Mouse (Mus musculus): ENCODE results near the gene Agap3. TPM values are rescaled to one million over a fixed set of nuclear protein-coding genes. Genes with fewer than 3 reads are reported as not detected.
A peak's percentile ranks its signal among the peaks of the same experiment; 100 is the strongest.

The Agap3 gene
- polyA plus RNA-seq, 1 experiment, result 76.8 TPM

GRCm38 (mm10) chr5:24455076-24455475 lies 3.1 kb downstream of the Agap3 start:
- H3K36me3 ChIP-seq (ENCODE audit: control insufficient read depth, insufficient read depth, low read length, poor library complexity, severe bottlenecking), result no peaks in the 10 kb centered on the region
- H3K27ac ChIP-seq (ENCODE audit: insufficient read depth, low read length), result no peak overlapping the region
- H3K4me3 ChIP-seq (ENCODE audit: low read depth, low read length), result no peak overlapping the region
- H3K4me1 ChIP-seq (ENCODE audit: control insufficient read depth, insufficient read depth, low read length), result peaks cover 6% of the 10 kb centered on the region
- TF ChIP-seq POLR2A (IDR thresholded peaks at IDR 0.05; ENCODE audit: insufficient read depth, low read length) (no peak), CTCF (IDR thresholded peaks at IDR 0.05; ENCODE audit: low read depth, low read length) (no peak), EP300 (IDR thresholded peaks at IDR 0.05; ENCODE audit: insufficient read depth, low read depth, low read length) (no peak)
- H3K9me3 ChIP-seq (replicated peaks; ENCODE audit: control insufficient read depth, insufficient read depth, low read length, poor library complexity, severe bottlenecking), result no peaks in the 10 kb centered on the region
- no peak overlapping the region for H3K9ac ChIP-seq (ENCODE audit: low read depth, poor library complexity, severe bottlenecking)
- H3K27me3 ChIP-seq (ENCODE audit: control insufficient read depth, insufficient read depth, low read length, poor library complexity, severe bottlenecking), result no peaks in the 10 kb centered on the region

DNA sequence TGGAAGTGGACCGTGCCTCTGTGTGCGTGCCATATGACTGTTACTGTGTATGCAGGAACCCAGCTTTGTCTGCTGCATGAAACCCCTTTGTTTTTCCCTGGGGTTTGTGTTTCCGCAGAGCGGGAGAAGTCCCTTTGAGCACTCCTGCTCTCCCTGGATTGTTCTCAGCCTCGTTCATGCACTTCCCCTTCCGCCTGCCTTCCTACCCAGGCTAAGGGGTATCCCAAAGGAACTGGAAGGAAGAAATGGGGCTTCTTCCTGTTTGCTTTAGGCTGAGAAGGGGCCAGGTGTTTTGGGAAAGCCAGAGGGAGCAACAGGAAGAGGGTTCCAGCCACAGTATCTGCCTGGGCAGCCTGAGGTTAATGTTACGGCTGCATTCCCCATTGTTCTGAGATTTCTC lies 3.6 kb downstream of the Agap3 start:
- no peak for TF ChIP-seq POLR2A (IDR thresholded peaks at IDR 0.05; ENCODE audit: insufficient read depth, low read length)
- no peak overlapping the region for H3K4me3 ChIP-seq (ENCODE audit: low read depth, low read length)
- no peaks in the 10 kb centered on the region for H3K9me3 ChIP-seq (replicated peaks; ENCODE audit: control insufficient read depth, insufficient read depth, low read length, poor library complexity, severe bottlenecking)
- no peak overlapping the region for H3K27ac ChIP-seq (ENCODE audit: insufficient read depth, low read length)
- H3K4me1 ChIP-seq (ENCODE audit: control insufficient read depth, insufficient read depth, low read length), result peaks cover 6% of the 10 kb centered on the region
- no peak overlapping the region for H3K9ac ChIP-seq (ENCODE audit: low read depth, poor library complexity, severe bottlenecking)
- no peaks in the 10 kb centered on the region for H3K36me3 ChIP-seq (ENCODE audit: control insufficient read depth, insufficient read depth, low read length, poor library complexity, severe bottlenecking)
- H3K27me3 ChIP-seq (ENCODE audit: control insufficient read depth, insufficient read depth, low read length, poor library complexity, severe bottlenecking), result no peaks in the 10 kb centered on the region

DNA sequence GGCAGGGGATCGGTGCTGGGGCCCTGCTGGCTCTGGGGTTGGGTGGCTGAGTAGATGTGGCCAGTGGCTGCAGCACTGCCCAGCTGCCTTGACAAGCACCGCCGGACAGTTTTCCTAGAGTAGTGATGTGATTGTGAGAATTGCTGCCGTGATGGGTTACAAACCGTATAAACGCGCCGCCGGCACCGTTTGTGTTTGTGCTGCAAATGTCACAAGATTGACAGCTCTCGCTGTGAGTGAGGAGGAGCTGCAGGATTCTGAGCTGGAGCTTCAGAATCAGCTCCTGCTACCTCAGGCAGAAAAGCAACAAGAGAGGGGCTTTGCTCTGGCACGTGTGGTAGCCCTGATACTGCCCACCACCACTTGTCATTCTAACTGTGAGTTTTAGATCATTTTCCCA lies 14.8 kb downstream of the Agap3 start:
- Histone ChIP-seq H3K4me3 (ENCODE audit: low read depth, low read length) (no peak overlapping the region), H3K4me1 (ENCODE audit: control insufficient read depth, insufficient read depth, low read length) (no peaks in the 10 kb centered on the region), H3K36me3 (ENCODE audit: control insufficient read depth, insufficient read depth, low read length, poor library complexity, severe bottlenecking) (no peaks in the 10 kb centered on the region), H3K27me3 (ENCODE audit: control insufficient read depth, insufficient read depth, low read length, poor library complexity, severe bottlenecking) (no peaks in the 10 kb centered on the region), H3K27ac (ENCODE audit: insufficient read depth, low read length) (no peak overlapping the region), H3K9me3 (replicated peaks; ENCODE audit: control insufficient read depth, insufficient read depth, low read length, poor library complexity, severe bottlenecking) (no peaks in the 10 kb centered on the region), H3K9ac (ENCODE audit: low read depth, poor library complexity, severe bottlenecking) (no peak overlapping the region)
- TF ChIP-seq EP300 (IDR thresholded peaks at IDR 0.05; ENCODE audit: insufficient read depth, low read depth, low read length) (no peak), CTCF (IDR thresholded peaks at IDR 0.05; ENCODE audit: low read depth, low read length) (no peak), POLR2A (IDR thresholded peaks at IDR 0.05; ENCODE audit: insufficient read depth, low read length) (no peak)

- peaks cover under 1% of the 10 kb centered on the region for H3K4me1 ChIP-seq (ENCODE audit: control insufficient read depth, insufficient read depth, low read length)
Observed at GRCm38 (mm10) chr5:24470600-24470999, 18.6 kb downstream of the Agap3 start.

DNA sequence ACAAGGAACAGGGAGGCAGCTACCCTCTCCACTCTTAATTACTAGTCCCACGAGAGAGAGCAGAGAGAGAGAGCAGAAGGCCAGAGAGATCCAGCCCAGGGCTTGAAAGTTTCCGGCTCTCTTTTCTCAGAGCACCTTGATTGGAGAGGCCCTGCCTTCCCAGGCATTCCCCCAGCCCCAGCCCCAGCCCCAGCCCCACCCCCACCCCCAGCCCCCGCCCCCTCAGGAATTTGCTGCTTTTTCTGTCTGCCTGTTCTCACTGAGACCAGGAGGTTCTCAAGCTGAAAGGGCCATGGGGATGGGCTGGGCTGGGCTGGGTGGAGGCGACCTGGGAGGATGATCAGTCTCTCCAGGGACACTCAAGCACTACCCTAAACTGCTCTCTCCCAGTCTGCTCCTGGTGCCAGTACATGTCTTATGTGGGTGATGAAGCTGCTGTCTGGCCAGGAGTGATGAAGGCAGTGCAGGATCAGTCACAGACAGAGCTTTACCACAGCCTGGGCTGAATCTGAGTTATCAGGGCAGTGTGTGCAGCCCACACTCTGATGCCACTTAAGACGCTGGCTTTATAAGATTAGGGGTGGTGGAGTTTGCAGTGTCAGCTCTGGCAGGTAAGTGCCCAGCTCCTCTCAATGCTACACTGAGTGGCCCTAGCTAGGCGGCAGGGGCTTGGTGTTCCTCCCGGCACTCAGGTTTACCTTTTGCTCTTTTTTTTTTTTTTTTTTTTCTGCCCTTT lies 21.1 kb downstream of the Agap3 start:
- Histone ChIP-seq H3K4me3 (ENCODE audit: low read depth, low read length) (no peak overlapping the region), H3K9me3 (replicated peaks; ENCODE audit: control insufficient read depth, insufficient read depth, low read length, poor library complexity, severe bottlenecking) (no peaks in the 10 kb centered on the region), H3K4me1 (ENCODE audit: control insufficient read depth, insufficient read depth, low read length) (peaks cover 6% of the 10 kb centered on the region), H3K36me3 (ENCODE audit: control insufficient read depth, insufficient read depth, low read length, poor library complexity, severe bottlenecking) (no peaks in the 10 kb centered on the region; the same call in 1 of the 2 replicates), H3K27ac (ENCODE audit: insufficient read depth, low read length) (peak overlapping the region; percentile 47), H3K27me3 (ENCODE audit: control insufficient read depth, insufficient read depth, low read length, poor library complexity, severe bottlenecking) (no peaks in the 10 kb centered on the region), H3K9ac (ENCODE audit: low read depth, poor library complexity, severe bottlenecking) (no peak overlapping the region)
- no peak for TF ChIP-seq EP300 (IDR thresholded peaks at IDR 0.05; ENCODE audit: insufficient read depth, low read depth, low read length)
- TF ChIP-seq CTCF (IDR thresholded peaks at IDR 0.05; ENCODE audit: low read depth, low read length), result no peak
- no peak for TF ChIP-seq POLR2A (IDR thresholded peaks at IDR 0.05; ENCODE audit: insufficient read depth, low read length)

More at GRCm38 (mm10) chr5:24470600-24470999, 18.6 kb downstream of the Agap3 start:
- Histone ChIP-seq H3K36me3 (ENCODE audit: control insufficient read depth, insufficient read depth, low read length, poor library complexity, severe bottlenecking) (no peaks in the 10 kb centered on the region), H3K27ac (ENCODE audit: insufficient read depth, low read length) (no peak overlapping the region), H3K4me3 (ENCODE audit: low read depth, low read length) (no peak overlapping the region), H3K9ac (ENCODE audit: low read depth, poor library complexity, severe bottlenecking) (no peak overlapping the region), H3K9me3 (replicated peaks; ENCODE audit: control insufficient read depth, insufficient read depth, low read length, poor library complexity, severe bottlenecking) (no peaks in the 10 kb centered on the region), H3K27me3 (ENCODE audit: control insufficient read depth, insufficient read depth, low read length, poor library complexity, severe bottlenecking) (no peaks in the 10 kb centered on the region)
- no peak for TF ChIP-seq EP300 (IDR thresholded peaks at IDR 0.05; ENCODE audit: insufficient read depth, low read depth, low read length)
- no peak for TF ChIP-seq POLR2A (IDR thresholded peaks at IDR 0.05; ENCODE audit: insufficient read depth, low read length)
- TF ChIP-seq CTCF (IDR thresholded peaks at IDR 0.05; ENCODE audit: low read depth, low read length), result peak; percentile 98

- Histone ChIP-seq H3K4me3 (ENCODE audit: low read depth, low read length) (peak overlapping the region; percentile 70), H3K36me3 (ENCODE audit: control insufficient read depth, insufficient read depth, low read length, poor library complexity, severe bottlenecking) (no peaks in the 10 kb centered on the region; the same call in 1 of the 2 replicates), H3K4me1 (ENCODE audit: control insufficient read depth, insufficient read depth, low read length) (peaks cover 6% of the 10 kb centered on the region), H3K9me3 (replicated peaks; ENCODE audit: control insufficient read depth, insufficient read depth, low read length, poor library complexity, severe bottlenecking) (no peaks in the 10 kb centered on the region), H3K9ac (ENCODE audit: low read depth, poor library complexity, severe bottlenecking) (peak overlapping the region; percentile 83), H3K27me3 (ENCODE audit: control insufficient read depth, insufficient read depth, low read length, poor library complexity, severe bottlenecking) (no peaks in the 10 kb centered on the region), H3K27ac (ENCODE audit: insufficient read depth, low read length) (no peak overlapping the region)
- TF ChIP-seq POLR2A (IDR thresholded peaks at IDR 0.05; ENCODE audit: insufficient read depth, low read length) (no peak), EP300 (IDR thresholded peaks at IDR 0.05; ENCODE audit: insufficient read depth, low read depth, low read length) (0 out of 2 replicates have a peak, but pooled peaks have one; percentile 12), CTCF (IDR thresholded peaks at IDR 0.05; ENCODE audit: low read depth, low read length) (no peak)
Observed at GRCm38 (mm10) chr5:24474025-24474722, 22.2 kb downstream of the Agap3 start.
